Mouse (Mus musculus) urinary bladder, adult 18-20 months (tissue): ENCODE results near the gene Slc11a2.
A peak's percentile ranks its signal among the peaks of the same experiment; 100 is the strongest.
"Not testable (repeated sequence)": the region's sequence is repeated elsewhere in the genome, so short reads cannot be mapped to it uniquely, and the experiment has no call there.

Experiments
- DNase-seq, 2 experiments: peaks; one replicate each; pipeline ENCODE4 v3.0.0; 2022; ENCODE audit warnings: low spot score in 2 of 2, mixed read lengths in 2 of 2

Slc11a2 gene

DNA sequence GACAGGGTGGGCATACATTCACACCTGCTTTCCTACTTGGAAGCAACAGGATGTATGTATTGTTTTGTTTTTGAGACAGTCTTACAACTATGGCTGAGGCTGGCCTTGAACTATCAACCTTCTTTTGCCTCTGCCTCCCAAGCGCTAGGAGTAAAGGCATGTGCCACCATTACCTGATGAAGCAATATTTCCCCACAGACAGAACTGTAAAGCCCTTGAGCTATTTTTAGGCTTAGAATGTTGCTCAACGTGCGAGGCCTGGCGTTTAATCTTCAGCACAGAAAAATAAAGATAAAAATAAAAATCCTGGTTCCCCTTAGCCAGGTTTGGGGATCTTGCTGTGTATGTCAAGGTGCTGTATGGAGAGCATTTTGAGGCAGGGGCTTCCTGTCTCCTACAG lies 11.2 kb upstream of the Slc11a2 start:
- DNase-seq: no peak

DNA sequence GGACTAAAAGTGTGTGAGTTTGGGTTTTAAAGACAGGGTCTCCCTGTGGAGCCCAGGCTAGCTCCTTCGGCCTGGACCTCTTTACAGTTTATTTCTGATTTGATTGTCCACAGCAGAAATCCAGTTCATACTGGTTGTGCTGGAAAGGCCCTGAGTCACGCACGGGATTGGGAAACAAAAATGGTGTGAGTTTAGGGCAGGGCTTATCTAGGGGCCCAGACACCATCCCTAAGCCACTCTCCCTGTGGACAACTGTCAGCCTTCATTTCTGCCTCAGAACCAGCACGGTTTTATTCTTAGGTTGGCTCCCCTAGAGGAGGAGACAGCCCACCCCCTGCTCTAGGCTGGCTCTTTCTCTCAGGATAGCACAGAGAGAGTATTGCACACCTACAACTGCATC lies 8.4 kb upstream of the Slc11a2 start:
- DNase-seq: no peak

DNA sequence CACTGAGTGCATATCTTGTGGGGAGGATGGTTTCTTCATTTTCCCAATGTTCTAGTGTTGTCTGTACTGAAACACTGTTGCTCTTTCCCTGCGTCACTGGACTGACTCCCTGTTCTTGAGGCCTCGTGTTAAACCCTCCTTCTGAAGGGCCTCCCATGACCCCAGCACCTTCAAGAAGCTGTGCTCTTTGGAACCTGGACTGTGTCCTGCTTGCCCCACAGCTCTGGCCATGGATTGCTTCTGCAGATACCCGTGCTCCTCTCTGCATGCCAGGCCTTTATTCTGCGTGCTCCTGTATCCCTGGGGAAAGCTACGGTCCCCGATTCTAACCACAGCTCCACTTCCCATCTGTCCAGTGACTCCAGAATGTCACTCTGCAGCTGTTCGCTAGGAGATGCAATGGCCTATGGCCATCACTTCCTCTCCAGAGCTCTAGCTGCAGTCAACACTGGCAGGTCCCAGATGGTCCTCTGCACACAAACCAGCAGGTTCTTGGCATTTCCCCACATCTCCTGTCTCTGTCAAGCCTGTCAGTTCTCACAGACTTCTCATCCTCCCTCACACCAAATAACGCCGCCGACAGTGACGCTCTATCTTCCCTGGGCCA lies 5.2 kb upstream of the Slc11a2 start:
- DNase-seq: no peak

DNA sequence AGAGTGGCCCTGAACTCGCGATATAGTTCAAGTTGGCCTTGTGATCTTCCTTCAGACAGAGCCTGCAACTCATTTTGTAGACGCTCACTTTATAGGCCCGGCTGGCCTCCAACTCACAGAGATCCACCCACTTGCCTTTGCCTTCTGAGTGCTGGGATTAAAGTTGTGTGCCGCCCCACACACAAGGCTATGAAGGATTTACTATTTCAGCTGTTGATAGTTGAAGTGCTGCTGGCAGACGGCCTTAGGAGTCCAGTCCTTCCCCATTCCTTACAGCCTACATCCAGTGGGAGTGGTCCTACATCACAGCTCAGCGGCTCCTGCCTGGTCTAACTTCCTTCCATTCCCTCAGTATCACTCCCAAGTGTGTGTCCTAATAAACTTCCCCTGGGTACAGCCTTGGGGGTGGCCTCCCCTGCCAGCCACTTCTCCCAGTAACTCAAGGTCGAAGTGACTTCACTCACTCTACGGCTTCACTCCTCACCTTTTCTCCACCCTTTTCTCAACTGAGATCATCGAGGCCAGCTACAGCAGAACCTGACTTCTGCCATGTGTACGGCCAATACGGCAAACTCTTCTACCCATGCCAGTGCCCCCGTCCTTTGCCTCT lies 3.5 kb upstream of the Slc11a2 start:
- DNase-seq: peak in 1 of 2 experiments; percentile 50

DNA sequence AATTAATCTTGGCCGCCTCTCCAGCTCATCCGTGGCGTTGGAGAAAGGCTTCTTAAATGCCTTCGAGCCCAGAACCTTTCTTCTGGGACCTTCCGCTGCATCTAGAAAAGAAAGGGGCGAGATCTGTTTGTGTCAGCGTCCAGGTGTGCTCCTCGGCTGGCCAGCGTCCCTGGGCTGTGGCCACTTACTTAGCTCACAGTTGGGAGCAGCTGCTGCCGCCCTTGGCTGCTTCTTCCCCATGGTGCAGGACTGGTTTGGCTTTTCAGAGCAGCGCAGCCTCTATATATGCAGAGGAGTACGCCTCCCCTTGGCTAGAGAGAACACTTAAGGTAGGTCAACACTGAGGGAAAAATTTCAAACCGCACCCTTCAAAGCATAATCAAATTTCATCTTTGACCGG lies 956 bp downstream of the Slc11a2 start:
- DNase-seq: no peak

DNA sequence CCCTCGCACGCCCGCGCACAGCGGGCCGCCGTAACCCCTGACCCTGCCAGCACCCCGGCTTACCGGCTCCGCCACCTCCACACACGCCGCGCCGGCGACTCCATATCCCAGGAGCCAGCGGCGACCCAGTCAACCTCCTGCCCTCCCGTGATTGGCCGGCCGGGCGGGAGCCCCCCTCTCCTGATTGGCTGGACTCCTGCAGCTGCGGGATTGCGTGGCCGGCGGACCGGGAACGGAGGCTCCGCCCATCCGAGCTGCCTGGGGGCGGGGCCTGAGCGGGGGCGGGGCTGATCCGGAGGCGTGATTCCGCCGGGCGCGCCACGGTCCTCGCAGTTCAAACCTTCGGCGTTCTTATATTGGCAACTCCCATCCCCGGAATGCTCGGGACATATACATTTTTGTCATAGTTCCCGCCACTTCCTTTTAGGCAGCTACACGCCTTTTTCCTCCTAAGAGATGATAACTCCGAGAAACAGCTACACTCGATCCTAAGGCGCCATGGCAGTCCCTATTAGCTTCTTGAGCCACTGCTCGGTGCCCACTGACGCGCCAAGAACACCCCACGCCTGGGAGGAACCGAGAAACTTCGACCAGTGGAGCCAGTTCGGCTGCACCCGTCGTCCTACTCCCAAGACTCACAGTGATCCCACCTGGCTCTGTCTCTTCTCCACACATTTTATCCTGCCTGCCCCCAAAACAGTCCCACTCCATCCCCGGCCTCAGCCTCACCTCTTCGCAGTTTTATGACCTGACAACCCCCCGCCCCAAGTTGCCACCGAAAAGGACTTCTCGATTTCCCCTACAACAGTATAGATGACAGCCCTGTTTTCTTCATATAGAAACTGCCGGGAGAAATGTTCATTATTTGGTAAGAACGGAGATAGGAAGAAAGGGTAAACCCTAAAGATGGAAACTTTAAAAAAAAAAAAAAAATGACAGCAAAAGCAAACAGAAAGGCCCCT lies 1.7 kb downstream of the Slc11a2 start:
- DNase-seq: peak; percentile 88 to 96

DNA sequence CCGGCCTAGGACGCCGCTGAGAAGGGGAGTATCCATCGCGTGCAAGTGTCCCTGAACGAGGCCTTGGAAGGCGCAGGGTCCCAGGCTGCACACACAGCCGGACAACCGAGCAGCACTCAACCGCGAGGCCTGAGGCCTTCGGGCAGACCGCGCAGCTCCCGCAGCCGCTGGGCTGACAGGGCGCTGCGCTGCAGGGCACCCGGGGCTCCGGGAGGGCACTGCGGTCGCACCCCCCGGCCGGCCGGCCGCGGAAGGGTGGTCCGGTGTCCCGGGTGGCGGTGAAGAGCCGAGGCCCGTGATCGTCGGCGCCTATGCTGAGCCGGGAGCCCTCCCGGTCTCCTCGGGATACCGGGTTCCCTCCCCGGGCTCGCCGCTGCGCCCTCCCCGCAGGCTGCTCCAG lies 2.4 kb downstream of the Slc11a2 start:
- no peak for DNase-seq

DNA sequence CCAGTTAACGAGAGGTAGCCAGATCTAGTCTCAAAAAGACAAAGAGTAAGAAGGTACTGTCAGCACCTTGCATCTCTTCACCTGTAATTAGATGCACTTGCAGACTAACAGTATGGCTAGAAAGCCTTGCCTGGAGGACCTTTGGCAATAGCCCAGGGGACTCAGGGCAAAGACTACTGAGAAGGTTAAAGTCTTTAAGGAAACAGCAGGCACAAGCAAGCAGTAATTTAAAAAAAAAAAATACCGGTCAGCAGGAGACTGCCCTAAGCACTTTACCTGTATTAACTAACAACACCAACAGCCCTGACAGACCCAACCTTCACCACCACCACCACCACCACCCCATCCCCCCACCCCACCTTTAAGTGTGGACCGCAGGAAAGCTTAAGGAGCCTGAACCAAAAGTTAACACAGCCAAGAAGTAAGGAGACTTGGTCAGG lies 3.1 kb downstream of the Slc11a2 start, which contains the start of gene Gm5475:
Gene Gm5475 (plus strand): TSS at position 390 of the 440 bp plus-strand sequence.
- DNase-seq: not testable (repeated sequence)

DNA sequence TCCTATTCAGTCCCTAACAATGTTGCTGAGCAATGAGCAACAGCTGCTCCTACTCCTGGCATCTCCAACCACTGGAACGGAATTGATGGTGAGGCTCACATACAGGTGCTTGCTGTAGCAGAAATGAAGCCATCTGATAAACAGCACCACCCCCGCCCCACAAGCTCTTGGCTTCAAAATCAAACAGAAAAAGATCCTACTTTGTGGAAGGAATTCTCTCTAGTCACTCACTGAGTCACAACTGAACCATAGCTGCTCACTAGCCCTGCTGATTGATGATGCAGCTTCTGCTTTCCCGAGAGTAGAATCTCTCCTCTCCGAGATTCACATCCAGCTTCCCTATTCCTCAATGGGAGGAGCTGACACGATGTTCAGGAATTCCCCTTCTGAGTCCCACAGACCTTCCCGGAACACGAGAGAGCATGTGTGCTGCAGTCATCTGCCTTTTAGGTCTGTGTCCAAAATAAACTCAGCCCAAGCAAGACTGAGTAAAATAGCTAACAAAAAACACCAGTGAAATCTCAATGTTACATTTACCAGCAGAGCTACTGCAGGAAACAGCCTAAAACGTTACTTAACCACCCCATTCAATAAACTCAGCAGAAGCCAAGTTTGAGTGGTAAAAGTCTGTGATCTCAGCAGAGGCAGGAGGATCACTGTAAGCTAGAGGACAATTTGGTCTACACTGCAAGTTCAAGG lies 3.7 kb downstream of the Slc11a2 start:
- no peak for DNase-seq

DNA sequence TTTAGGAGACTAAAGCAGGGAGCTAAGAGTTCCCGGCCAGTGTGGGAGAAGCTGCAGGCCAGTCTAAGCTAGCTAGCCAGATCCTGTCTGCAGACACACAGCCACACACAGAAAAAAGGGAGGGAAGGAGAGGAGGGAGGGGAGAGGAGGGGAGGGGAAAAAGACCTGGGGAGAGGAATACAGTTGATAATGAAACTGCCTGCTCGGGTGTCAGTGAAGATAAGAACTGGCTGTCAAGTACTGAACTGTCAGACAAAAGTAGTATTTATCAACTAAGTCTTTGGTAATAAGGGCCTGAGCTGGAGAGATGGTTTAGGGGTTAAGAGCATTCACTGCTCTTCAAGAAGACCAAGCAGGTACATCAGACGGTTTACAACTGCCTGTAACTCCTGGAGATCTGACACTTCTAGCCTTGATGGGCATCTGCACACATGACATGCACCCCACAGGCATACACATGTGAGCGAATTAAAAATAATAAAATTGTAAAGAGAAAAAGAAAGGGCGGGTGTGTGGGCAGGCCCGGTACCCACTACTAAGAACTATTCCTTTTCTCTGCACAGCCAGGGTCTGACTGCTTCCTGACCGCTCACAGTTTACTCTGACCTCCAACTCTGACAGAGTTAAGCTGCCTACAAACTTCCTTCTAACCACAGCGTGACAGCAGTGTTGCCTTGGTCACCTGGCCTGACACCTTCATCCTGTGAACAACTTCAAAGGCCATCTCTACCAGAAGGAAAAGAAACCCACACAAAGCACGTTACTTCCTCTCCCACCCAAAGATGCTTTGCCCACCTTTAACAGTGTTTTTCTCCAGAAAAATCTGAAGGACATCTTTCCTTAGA lies 4.7 kb downstream of the Slc11a2 start:
- no peak for DNase-seq

DNA sequence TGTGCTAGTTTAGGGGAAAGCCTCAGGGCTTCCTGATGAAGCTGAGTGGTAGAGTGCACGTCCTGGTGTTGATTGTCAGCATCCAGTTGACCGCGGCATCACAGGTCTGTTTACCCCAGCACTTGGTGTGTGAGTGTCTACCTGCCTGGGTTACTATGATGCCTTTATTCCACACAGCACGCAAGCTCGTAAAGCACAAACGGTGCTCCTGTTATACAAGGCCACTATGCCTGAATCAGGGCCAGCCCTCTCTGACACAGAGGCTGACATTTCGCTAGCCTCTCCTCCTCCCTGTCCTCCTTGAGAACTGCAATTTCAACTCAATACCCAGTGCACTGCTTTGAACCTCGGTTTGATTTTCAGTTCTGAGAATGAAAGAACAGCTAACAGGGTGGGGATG lies 5.6 kb downstream of the Slc11a2 start:
- no peak for DNase-seq

DNA sequence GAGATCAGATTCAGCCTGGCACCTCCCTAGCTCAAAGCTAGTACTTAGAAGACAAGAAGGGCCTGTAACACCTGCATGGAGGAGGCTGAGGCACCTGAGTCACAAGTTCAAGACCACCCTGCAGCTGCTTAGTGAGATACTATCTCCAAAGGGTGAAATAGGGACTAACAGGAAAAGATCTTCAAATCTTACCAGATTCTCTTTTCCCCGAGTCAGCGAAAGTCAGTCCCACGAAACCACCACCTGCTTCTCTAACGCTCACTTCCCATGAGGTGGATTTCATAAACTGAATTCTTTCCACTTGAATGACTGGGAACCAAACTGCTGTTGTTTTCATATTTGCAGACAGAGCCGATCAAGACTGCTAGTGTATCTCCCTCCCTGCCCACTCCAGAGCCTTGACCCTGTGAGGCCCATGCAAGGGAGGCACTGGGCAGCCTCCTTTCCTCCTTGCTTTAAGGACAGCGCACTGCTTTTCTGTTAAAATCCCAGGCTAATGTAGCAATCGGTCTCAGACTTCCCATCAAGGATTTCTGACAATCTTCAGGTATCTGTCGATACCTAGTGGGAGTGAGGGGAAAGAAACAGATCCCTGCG lies 6.9 kb downstream of the Slc11a2 start:
- no peak for DNase-seq

DNA sequence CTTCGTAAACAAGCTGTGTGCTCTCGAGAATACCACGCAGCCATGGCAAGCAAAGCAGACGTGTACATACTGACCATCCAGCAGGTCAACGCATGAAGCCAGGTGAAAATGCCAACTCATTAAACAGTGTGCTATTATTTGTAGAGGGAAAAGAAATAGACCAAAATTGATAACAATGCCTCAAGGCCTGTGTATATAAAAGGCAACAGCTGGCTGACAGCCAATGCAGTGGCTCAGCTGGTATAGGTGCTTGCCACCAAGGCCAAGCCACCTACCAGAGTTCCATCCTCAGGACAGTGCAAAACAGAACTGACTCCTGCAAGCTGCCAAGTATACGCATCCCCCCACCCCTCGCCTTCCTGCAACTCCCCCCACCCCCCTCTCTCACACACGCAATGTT lies 9.2 kb downstream of the Slc11a2 start:
- peak in 1 of 2 experiments; percentile 28 for DNase-seq

DNA sequence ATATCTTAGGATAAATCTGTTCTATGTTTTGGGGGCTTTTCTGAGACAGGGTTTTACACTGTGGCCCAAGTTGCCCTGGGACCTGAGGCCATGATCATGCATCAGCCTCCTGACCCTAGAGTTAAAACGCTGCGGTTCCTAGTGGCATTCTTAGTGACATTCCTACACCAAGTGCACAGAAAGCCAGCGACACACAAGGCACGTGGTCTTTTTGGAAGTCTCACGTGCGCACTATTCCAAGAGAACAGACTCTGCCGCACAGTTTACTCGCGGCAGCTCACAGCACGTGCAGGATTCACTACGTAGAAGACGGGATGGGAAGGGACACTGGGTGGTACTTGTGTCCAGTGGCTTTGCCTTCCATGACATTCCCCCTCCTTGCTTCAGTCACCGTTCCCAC lies 9.9 kb downstream of the Slc11a2 start:
- DNase-seq: no peak

DNA sequence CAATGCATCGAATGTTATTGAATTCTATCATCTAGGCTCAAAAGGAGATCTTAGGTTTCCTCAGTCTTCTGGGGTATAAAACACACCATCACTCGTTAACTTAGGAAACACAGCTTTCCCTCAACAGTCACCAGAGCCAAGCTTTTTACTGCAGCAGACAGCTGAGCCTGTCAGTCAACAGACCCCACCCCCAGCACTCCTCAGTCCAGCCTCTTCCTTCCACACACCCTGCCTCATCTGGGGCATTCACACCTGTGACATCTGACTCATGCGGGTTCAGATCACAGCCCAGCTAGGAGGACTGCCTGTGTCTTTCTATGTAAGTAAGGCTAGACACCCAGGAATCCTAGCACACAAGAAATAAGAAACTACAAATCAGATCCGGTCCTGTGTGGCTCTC lies 10.9 kb downstream of the Slc11a2 start:
- DNase-seq: no peak

DNA sequence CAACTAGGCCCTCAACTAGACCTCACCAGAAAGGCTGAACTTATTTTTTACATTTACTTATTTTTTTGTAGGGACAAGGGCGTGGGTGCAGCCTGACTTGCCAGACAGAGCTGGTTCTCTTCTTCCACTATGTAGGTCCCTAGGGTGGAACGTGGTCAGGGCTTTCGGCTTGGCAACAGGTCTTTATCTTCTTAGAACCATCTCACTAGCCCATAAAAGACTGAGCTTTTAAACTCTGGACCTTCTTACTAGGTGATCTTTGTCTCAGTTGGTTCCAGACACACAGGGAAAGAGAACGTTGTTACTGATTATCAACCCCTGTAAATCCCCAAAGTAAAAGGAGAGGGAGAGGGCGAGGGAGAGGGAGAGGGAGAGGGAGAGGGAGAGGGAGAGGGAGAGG lies 11.6 kb downstream of the Slc11a2 start:
- no peak for DNase-seq

DNA sequence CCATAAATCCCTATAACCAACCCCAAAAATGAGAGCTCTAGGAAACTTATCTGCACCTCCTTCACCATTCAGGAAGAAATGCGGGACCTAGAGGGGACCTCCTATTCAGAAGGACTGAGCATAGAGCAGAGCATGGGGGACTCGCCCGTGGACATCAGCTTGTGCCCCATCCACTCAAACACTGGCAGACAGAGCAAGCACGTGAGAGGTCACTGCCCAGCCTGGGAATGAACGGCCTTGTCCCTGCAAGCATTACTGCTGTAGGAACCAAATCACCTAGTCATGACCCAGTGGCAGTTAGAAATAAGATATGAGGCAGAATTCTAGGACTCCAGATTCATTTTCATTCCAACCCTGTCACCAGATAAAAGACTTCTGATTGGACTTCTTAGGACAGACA lies 13.1 kb downstream of the Slc11a2 start:
- no peak for DNase-seq

DNA sequence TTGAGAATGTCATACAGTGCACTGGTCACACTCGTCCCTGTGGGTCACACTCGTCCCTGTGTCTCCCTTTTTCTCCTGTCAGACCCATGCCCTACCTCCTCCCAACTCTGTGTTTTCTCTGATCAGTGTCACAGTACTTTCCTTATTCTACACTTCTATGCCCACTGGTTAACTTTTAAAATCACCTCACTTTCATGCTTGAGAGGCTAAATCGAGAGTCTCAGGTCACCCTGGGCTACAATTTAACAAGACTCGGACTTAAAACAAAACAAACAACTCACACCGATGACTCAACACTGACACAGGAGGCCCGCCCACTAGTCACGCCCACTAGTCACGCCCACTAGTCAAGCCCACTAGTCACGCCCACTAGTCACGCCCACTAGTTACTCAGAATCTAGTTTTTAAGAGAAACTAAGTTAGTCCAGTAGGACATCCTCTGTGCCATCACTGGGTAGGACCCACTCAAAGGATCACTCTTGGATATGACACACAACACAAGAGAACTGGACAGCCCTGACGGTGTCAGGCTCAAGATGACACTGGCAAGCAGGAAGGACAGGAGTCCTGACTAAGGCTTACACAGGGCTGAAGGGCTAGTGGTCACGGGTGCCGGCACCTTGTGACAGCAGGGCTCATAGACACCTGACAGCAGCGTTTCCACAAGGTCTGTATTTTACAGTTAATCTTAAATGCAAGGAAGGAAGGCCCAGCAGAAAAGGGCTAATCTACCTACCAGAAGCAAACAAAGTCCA lies 13.8 kb downstream of the Slc11a2 start:
- peak; percentile 48 to 57 for DNase-seq

DNA sequence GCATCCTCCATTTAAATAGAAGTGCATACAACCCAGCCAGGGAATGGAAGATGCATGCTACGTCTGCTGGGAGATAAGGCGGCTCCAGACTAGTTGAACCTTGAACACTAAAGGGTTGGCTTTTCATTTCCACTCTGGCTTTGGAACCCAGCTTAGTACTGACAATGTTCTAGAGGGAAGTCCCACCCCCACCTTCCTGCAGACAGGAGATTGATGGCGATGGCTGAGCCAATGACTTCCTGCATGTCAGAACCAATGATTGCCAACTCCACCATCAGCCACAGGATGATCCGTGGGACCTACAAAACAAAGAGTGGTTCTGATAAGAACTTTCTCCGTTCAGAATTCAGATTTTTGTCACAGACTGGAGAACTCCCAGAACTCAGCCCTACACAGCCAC lies 18.8 kb downstream of the Slc11a2 start:
- no peak for DNase-seq
